Mouse (Mus musculus): Measurements from ENCODE around the gene Ctdsp2.

Ctdsp2 gene

DNA sequence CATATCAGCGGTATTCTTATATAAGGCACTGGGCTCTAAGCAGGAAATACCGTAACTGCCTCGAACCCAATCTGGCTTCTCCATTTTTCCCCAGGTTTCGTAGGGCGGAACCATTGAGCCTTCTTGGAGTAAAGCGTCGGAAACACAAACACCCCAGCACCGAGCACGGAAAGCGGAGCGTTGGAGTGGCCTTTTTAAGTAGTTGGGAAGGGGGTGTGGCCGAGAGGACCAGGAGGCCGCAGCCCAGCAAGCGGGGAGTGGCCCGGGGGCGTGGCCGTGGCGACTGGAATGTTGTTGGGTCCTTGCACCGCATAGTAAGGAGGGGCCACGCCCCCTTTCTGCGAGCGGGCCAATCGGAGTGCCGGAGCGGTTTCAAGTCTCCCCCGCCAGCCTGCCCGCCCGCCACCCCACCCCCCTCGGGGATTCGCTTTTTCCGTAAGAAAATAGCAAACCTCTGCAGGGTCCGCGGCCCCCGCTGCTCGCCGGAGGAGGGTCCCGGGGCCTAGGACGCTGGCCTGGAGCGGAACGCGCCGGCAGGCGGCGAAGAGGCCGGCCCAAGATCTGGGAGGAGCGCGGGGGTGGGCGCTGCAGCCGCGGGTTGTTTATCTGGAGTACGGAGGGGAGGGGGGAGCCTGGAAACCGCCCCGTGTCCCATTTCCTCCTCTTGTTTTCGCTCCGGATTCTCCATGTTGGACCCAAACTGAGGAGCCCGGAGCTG is at the start of gene Ctdsp2:
Gene Ctdsp2, plus strand, starts transcription at position 441 of the 718 bp plus-strand sequence.
- peak; percentile 99 for DNase-seq (ENCODE audit: low spot score in 2 of 2)

DNA sequence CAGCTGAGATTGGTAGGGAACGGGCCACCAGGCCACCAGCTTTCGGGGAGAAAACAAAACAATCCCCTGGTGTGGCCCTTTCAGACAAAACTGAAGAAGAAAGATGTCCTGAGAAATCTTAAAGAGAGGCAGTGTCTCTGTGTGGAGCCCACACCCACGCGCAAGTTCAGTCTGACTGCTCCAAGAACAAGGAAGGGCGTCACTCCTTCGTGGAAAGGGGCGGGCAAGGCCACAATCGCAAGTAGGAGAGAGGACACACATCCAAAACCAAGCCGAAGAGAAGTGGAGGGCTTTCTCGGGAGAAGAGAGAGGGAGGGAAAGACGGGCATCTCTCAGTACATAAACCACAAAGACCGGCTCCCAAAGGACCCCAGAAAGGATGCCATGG is 49.7 kb upstream of the Ctdsp2 start:
- DNase-seq (ENCODE audit: low spot score in 2 of 2) = no peak

- no peak for DNase-seq (ENCODE audit: low spot score in 2 of 2)
These were observed 49.0 kb upstream of the Ctdsp2 start for GRCm38 (mm10) chr10:126929543-126929942.

DNA sequence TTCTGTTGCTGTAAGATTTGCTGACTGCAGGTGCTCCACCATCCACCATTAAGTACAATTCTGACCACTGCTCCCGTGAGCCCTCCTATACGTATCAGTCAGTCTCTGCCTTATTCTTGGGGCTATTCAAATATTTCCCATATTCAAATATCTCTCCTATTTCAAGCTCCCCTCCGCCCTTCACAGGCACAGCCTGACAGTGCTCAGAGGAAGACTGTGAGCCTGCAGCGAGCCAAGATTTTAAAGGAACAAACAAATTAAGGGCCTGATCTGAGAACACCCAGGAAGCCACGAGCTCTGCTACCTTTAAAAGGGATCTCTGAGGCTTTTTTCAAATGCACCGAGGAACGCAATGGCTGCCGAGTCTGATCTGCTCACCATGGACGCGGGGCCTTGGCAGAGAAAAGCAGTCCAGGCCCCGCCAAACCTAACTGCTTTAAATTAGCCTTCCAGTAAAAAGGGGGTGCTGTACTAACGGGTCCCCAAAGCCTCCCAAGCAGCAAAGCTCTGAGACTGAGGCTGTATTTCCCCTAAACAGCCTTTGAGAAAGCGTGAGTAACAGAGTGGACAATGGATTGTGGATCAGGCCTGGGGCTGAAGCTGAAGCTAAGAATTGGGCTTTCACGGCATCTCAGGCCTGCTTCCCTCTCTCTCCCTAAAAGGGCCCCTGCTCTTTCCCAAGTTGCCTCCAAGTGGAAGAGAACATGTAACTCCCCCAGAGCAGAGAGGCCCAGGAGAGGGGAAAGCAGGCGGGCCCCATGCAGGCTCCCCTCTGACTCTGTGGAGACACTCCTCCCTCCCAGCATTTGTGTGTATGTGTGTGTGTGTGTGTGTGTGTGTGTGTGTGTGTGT is 48.0 kb upstream of the Ctdsp2 start:
- DNase-seq (ENCODE audit: low spot score in 2 of 2) = no peak

GRCm38 (mm10) chr10:126931123-126931759 is 47.3 kb upstream of the Ctdsp2 start:
- no peak for DNase-seq (ENCODE audit: low spot score in 2 of 2)

- DNase-seq (ENCODE audit: low spot score in 2 of 2) = no peak
These were observed 46.8 kb upstream of the Ctdsp2 start for GRCm38 (mm10) chr10:126931760-126932139.

DNA sequence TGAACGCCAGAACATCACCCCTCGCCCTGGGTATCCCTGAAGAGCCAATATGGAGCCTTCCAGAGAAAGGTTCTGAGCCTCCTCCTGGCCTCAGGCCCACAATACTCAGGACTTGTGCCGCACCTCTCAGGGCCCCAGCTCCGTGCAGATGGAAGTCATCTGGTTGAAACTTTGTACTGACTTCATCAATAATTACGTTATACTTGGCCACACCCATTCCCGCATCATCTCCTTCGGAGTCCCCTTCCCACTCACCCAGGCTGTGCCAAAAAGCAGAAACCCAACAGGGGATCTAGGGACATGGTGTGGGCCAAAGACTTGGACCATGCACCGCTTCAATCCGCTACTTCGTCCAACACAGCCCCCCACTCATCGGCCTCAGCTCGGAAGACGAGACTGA is 44.0 kb upstream of the Ctdsp2 start:
- no peak for DNase-seq (ENCODE audit: low spot score in 2 of 2)

GRCm38 (mm10) chr10:126935121-126935520 is 43.4 kb upstream of the Ctdsp2 start:
- DNase-seq (ENCODE audit: low spot score in 2 of 2) = no peak

DNA sequence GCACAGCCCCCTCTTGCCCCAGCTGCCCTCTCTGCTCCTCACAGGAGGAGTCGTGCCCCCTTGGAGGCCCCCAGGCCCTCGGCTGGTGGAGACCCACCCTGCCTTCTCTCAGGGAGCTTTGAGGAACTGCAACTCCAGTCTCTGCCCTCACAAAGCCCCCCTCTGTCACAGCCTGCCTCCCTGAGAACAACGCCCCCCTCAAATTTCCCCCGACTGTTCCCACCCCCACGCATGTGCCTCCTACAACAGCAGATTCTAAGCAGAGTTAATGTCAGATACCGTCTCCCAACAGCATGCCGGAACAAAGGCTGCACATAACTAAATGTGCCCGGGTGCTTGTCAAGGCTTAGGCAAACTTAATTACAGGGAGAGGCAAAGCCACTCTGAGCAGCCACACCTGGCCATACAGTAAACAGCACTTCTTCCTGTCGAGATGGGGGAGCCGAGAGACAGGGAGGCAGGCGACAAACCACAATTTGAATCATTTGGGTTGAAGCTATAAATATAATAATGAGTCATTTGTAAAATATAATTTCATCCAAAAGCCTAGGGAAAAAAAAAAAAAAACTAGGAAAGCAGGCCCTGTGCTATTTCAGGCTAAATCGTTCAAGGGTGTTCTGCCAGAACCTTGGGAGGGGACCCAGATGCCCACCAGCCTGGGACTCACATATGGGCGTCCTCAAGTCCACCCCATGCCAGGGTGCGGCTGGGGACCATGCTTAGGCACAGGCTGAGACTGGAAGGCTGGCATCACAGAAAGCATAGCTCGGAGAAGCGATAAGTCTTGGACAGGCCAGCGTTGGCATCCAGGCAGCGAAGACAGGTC is 42.7 kb upstream of the Ctdsp2 start:
- no peak for DNase-seq (ENCODE audit: low spot score in 2 of 2)

DNA sequence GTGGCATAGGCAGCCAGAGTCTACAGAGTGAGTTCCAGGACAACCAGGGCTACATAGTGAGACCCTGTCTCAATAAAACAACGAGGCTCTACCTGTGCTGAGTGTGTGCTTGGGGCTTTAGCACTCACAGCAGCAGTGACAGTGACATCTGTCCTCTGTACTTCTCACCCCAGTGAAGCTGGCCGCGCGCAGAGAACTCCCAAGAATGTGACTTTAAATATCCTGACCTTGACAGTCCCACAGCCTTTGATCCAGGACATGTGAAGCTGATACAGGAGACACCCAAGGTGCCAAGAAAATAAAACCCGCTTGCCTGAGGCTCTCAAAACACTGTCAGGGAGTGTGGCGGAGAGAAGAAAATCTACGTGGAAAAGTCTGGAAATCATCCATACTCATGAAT is 37.6 kb upstream of the Ctdsp2 start:
- DNase-seq (ENCODE audit: low spot score in 2 of 2) = no peak

DNA sequence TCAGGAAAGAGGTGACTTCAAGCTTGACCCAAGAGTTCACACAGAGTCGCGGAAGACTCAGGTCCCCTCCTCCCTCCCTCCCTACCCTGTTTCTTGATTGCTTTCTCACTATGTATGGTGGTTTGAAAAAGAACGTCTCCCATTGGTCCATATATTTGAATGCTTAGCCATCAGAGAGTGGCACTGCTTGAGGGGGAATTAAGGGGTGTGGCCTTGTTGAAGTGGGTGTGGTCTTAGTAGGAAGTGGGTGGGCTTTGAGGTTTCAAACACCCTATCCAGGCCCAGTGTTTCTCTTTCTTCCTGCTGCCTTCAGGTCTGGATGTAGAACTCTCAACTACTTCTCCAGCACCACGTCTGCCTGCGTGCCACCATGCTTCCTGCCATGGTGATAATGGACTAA is 33.0 kb upstream of the Ctdsp2 start:
- no peak for DNase-seq (ENCODE audit: low spot score in 2 of 2)

- no peak for DNase-seq (ENCODE audit: low spot score in 2 of 2)
These were observed 28.7 kb upstream of the Ctdsp2 start for GRCm38 (mm10) chr10:126949824-126950223.

DNA sequence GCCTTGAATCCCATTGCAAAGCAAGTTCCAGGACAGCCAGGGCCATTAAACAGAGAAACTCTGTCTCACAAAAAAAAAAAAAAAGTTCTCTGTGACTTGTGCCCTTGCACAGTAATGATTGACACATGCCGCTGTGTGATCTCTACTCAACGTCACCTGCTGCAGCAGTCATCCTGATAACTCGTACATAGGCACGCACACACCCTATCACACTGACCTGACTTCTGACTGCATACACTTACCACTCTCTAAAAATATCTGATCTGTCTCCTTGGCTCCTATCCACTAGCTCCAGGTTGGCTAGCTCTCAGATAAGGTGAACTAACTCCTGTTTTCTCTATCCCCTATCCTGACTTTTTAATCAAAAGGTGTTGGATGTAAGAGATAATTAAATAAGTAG is 27.9 kb upstream of the Ctdsp2 start:
- no peak for DNase-seq (ENCODE audit: low spot score in 2 of 2)

DNA sequence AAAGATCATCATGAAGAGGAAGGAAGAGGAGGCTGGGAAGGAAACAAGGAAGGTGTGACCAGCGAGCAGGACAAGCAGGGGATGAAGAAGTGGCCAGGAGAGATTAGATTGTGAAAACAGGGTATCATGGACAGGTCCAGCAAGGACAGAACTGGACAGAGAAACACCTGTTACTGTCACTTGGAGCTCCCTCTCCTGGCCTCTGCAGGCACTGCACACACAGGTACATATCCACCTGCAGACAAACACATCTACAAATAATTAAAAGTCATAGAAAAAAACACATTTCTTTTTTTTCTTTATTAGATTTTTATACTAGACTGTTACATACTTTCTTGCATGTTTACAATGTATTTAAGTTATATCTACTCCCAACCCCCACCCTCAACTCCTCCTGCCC is 26.1 kb upstream of the Ctdsp2 start:
- no peak for DNase-seq (ENCODE audit: low spot score in 2 of 2)

GRCm38 (mm10) chr10:126953029-126953471 is 25.5 kb upstream of the Ctdsp2 start:
- DNase-seq (ENCODE audit: low spot score in 2 of 2) = no peak

DNA sequence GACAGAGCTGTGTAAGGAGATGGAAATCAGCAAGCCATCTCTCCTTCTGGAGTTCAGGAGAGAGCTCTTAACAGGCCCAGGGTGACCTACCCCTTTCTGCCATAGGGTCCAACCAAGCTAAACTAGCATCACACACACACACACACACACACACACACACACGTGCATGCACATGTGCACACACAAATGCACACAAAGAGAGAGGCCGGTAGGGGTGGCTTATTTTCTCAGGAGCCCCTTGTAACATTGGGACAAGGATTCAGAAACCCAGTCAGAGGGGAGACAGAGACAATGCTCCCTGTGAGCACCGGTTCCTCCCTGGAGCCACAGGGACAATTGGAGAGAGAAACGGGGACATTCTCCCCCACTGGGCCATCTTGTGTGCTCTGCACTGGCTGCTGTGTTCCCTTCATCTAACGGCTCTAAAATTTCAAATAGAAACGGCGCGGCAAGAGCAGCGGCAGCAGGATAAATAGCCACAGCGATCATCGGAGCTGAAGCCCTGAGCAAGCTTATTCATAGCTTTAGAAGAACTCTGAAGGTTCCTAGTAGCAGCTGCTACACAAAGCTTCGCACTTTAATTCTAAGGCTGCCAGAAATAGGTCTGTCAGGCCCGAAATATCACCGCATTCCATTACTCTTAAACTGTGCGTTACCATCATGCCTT is 21.7 kb upstream of the Ctdsp2 start:
- DNase-seq (ENCODE audit: low spot score in 2 of 2) = peak in 1 of 2 experiments; percentile 24

- peak; percentile 37 for DNase-seq (ENCODE audit: low spot score in 2 of 2)
These were observed 21.0 kb upstream of the Ctdsp2 start for GRCm38 (mm10) chr10:126957359-126958107.

DNA sequence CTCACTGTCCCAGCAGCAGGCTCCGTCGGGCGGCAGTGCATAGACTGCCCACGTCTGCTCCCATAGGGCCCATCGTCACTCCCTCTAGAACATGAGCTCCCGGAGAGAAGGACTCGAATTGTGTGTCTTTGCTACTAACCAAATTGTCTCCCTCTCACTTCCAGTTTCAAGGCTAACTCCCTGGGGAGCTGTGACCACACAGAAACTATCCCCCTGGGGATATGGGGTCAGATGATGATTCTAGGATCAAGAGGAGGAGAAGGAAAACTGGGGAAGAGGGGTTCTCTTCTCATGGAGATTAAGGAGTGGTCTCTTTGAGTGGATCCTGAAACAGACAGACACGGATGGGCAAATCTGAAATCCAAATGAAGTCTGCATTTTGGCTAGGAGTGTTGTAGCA is 18.0 kb upstream of the Ctdsp2 start:
- DNase-seq (ENCODE audit: low spot score in 2 of 2) = no peak

GRCm38 (mm10) chr10:126961757-126962156 is 16.8 kb upstream of the Ctdsp2 start:
- no peak for DNase-seq (ENCODE audit: low spot score in 2 of 2)

DNA sequence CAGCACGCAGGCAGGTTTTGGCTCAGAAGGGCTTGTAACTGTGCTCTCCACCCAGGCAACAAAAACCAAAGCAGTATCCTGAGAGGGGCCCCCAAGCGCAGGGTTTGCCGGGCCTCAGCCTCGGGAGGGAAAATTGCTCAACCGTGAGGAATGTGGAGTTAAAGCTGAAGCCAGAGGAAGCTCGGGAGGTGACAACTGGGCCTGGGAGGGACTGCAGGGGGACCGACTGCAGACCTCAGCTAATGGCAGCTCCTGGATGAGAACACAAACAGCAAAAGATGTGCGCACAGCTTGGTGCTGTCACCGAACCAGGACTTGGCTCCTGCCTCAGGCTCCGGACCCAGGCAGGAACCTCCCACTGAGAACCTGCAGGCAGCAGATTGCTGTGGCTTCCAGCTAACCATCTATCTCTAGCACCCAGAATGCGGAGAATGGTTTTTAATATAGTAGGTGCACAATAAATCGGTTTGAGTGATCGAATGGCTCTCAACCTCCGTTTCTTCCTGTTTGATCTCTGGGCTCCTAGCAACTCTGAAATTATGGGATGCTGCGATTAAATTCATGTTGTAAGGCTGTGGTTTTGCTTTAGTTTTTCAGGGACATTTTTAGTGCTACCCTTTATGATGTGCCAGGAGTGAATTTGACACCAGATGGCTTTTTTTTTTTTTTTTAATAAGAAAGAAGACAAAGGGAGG is 16.1 kb upstream of the Ctdsp2 start:
- DNase-seq (ENCODE audit: low spot score in 2 of 2) = no peak
